Mouse (Mus musculus): ENCODE measurements around the gene Ptma.

GRCm38 (mm10) chr1:86500681-86501080 lies 25.8 kb upstream of the Ptma start:
- no peak for TF ChIP-seq CTCF (IDR thresholded peaks at IDR 0.05; ENCODE audit: borderline replicate concordance, insufficient read depth, low read length)
- TF ChIP-seq POLR2A (IDR thresholded peaks at IDR 0.05; ENCODE audit: low read depth, low read length) = no peak
